Mouse (Mus musculus) hindbrain, embryonic 14.5 days (tissue): ENCODE results near the gene Trib3. TPM values are rescaled to one million over a fixed set of nuclear protein-coding genes. Genes with fewer than 3 reads are reported as not detected.

Source experiments
- ATAC-seq: fragments of 200-750 bp; cut with Nextera tagmentation; 2 replicates; pipeline ENCODE4 v1.8.0; 2017; ENCODE audit warnings: moderate number of reproducible peaks, mild to moderate bottlenecking, moderate TSS enrichment, moderate library complexity; ENCODE audit not compliant: low FRiP score
- DNase-seq: peaks from one replicate; pipeline ENCODE4 v3.0.0-alpha.2; 2015; ENCODE audit warnings: low spot score
- H3K27ac ChIP-seq: fragments of 300-500 bp; sonication (generic); 2 replicates; pipeline ENCODE4 v1.5.1; 2014; ENCODE audit warnings: mild to moderate bottlenecking, moderate library complexity
- H3K27me3 ChIP-seq: fragments of 300-500 bp; sonication (generic); 2 replicates; pipeline ENCODE4 v1.6.1; 2014; ENCODE audit warnings: mild to moderate bottlenecking, low read length, mixed read lengths; ENCODE audit not compliant: control insufficient read depth, insufficient read depth
- H3K36me3 ChIP-seq: fragments of 300-500 bp; sonication (generic); replicated peaks from 2 replicates; pipeline ENCODE4 v1.6.1; 2014; ENCODE audit not compliant: control insufficient read depth, insufficient read depth
- H3K4me1 ChIP-seq: fragments of 300-500 bp; sonication (generic); replicated peaks from 2 replicates; pipeline ENCODE4 v1.6.1; 2014; ENCODE audit warnings: antibody characterized with exemption, low read length, mixed read lengths; ENCODE audit not compliant: control insufficient read depth, insufficient read depth
- H3K4me2 ChIP-seq: fragments of 300-500 bp; sonication (generic); replicated peaks from 2 replicates; pipeline ENCODE4 v1.6.1; 2014; ENCODE audit warnings: mild to moderate bottlenecking, moderate library complexity
- H3K4me3 ChIP-seq: fragments of 300-500 bp; sonication (generic); replicated peaks from 2 replicates; pipeline ENCODE4 v1.5.1; 2014; ENCODE audit warnings: mild to moderate bottlenecking, low read length
- H3K9ac ChIP-seq: fragments of 300-500 bp; sonication (generic); 2 replicates; pipeline ENCODE4 v1.6.1; 2014
- H3K9me3 ChIP-seq: fragments of 300-500 bp; sonication (generic); 2 replicates; pipeline ENCODE4 v1.6.1; 2016; ENCODE audit warnings: low read length; ENCODE audit not compliant: control insufficient read depth
- WGBS: fragments of 180-500 bp; shearing (Covaris S2); extraction: QIAGEN DNeasy Blood & Tissue Kit; methylation state at CpG from one replicate; pipeline ENCODE4 v1.1.7; 2014; 5-methylcytosine and 5-hydroxymethylcytosine counted together
- polyA plus RNA-seq: library from polyadenylated mRNA; unstranded; fragments of >200 nt; fragmentation: Nextera tagmentation; extraction: Ambion mirVana; gene quantifications from 2 replicates; pipeline ENCODE4 v1.2.1, GENCODE M21; 2014

Gene Trib3
- polyA plus RNA-seq, 1 experiment from 2014 or later = 1.0 TPM

DNA sequence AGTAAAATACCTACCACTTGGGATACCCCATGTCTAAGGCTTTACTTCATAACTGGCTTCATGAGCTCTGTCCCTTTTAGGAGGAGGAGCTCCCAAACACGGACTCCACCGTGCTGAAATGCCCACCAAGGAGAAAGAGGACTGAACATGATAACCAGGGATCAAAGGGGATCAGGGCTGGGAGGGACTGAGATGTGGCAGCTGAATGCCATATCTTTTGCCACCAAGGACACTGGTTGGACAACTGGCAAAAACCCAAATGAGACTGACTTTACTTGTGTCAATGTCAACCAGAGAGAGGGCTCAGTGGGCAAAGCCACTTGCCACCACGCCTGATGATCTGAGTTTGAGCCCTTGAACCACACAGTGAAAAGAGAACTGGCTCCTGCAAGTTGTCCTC is 19.0 kb downstream of the Trib3 start:
- WGBS = 91% methylated on average over 3 of the region's 3 CpGs
- H3K36me3 ChIP-seq = peaks cover 96% of the 10 kb centered on the region
- no peak overlapping the region for H3K27ac ChIP-seq
- no peaks in the 10 kb centered on the region for H3K27me3 ChIP-seq
- H3K4me3 ChIP-seq = no peak overlapping the region
- H3K4me1 ChIP-seq = no peaks in the 10 kb centered on the region
- no peak overlapping the region for H3K4me2 ChIP-seq
- no peak overlapping the region for H3K9ac ChIP-seq
- ATAC-seq (no peak), DNase-seq (no peak)
- no peaks in the 10 kb centered on the region for H3K9me3 ChIP-seq

DNA sequence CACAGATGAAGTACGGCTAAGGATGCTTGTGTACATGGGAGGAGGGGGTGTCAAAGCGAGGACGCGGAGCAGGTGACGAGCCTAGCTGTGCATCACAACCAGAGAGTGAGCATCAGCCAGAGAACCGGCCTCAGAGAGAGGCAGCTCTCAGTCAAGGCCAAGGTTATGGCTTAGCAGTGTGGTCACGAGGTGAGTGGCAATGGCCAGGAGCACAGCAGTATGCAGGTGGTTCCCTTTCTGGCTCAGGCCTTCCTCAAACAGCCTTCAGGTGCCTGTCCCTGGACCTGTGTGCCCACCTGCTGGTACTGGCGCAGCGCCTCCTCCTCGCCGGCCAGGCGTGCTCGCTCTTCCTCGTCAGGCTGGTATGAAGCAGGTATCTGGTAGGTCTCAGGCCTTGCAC is 19.9 kb downstream of the Trib3 start:
- H3K27me3 ChIP-seq = no peaks in the 10 kb centered on the region
- H3K4me3 ChIP-seq = no peak overlapping the region
- H3K4me1 ChIP-seq = no peaks in the 10 kb centered on the region
- DNase-seq (no peak), ATAC-seq (no peak)
- no peaks in the 10 kb centered on the region for H3K9me3 ChIP-seq
- H3K36me3 ChIP-seq = peaks cover 96% of the 10 kb centered on the region
- no peak overlapping the region for H3K27ac ChIP-seq
- no peak overlapping the region for H3K9ac ChIP-seq
- no peak overlapping the region for H3K4me2 ChIP-seq
- 97% methylated on average over 14 of the region's 14 CpGs for WGBS

- no peak overlapping the region for H3K9ac ChIP-seq
- H3K27ac ChIP-seq = no peak overlapping the region
- 95% methylated on average over 6 of the region's 6 CpGs for WGBS
- H3K36me3 ChIP-seq = peaks cover 98% of the 10 kb centered on the region
- H3K27me3 ChIP-seq = no peaks in the 10 kb centered on the region
- ATAC-seq (no peak), DNase-seq (no peak)
- H3K4me3 ChIP-seq = no peak overlapping the region
- no peaks in the 10 kb centered on the region for H3K4me1 ChIP-seq
- no peaks in the 10 kb centered on the region for H3K9me3 ChIP-seq
- no peak overlapping the region for H3K4me2 ChIP-seq
These were observed 21.6 kb downstream of the Trib3 start for GRCm38 (mm10) chr2:152322198-152322597.

- H3K4me2 ChIP-seq = no peak overlapping the region
- DNase-seq (no peak), ATAC-seq (no peak)
- no peaks in the 10 kb centered on the region for H3K4me1 ChIP-seq
- no peak overlapping the region for H3K27ac ChIP-seq
- H3K4me3 ChIP-seq = no peak overlapping the region
- peaks cover 98% of the 10 kb centered on the region for H3K36me3 ChIP-seq
- WGBS = 90% methylated on average over 5 of the region's 5 CpGs
- H3K9ac ChIP-seq = no peak overlapping the region
- no peaks in the 10 kb centered on the region for H3K9me3 ChIP-seq
- no peaks in the 10 kb centered on the region for H3K27me3 ChIP-seq
These were observed 22.3 kb downstream of the Trib3 start for GRCm38 (mm10) chr2:152321558-152321957.

GRCm38 (mm10) chr2:152317054-152317453 is 26.8 kb downstream of the Trib3 start:
- Histone ChIP-seq H3K27ac (no peak overlapping the region), H3K4me3 (no peak overlapping the region), H3K27me3 (no peaks in the 10 kb centered on the region), H3K9ac (no peak overlapping the region), H3K36me3 (peaks cover 99% of the 10 kb centered on the region), H3K4me2 (no peak overlapping the region), H3K4me1 (no peaks in the 10 kb centered on the region), H3K9me3 (no peaks in the 10 kb centered on the region)
- DNase-seq (no peak), ATAC-seq (no peak)
- 93% methylated on average over 6 of the region's 6 CpGs for WGBS

DNA sequence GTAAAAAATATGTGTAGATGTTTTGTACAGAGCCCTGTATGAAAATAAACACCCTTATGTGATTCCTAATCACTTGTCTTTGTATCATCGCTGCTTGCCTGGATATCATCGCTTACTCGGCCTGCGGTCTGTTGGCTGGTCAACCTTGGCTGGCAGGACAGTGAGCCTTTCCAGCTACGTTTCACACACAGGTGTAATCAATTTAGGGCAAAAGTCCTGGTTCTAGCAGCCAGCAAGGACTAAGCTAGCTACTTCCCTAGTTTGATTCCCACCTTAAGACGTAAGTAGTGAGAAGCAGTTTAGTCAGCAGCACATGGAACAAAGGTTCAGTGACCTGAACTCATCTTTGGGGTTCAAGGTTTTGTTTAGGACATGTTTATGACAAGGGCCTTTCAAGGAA is 29.9 kb downstream of the Trib3 start:
- Histone ChIP-seq H3K36me3 (peaks cover 99% of the 10 kb centered on the region), H3K4me3 (no peak overlapping the region), H3K9ac (no peak overlapping the region), H3K9me3 (no peaks in the 10 kb centered on the region), H3K27me3 (no peaks in the 10 kb centered on the region), H3K27ac (no peak overlapping the region), H3K4me1 (no peaks in the 10 kb centered on the region), H3K4me2 (no peak overlapping the region)
- 95% methylated on average over 6 of the region's 6 CpGs for WGBS
- DNase-seq (no peak), ATAC-seq (no peak)

- ATAC-seq = no peak
These were observed 30.8 kb downstream of the Trib3 start for GRCm38 (mm10) chr2:152312996-152313395.

DNA sequence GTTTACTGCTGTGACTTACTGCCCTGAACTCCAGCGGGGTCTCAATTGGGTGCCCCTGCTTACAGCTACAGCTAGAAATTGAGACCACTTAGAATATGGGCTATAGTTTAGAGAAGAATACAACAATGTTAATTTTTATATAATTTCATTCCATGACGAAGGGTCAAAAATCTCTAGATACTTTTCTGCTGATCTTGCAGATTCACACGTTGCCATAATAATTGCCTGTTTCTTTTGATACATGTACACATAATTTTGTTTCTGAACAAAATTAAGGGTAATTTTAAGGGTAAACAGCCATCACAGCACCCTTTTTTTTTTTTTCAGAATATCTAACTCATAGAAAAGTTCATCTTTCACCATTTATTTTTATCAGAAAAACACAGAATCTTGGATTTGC is 36.6 kb downstream of the Trib3 start:
- no peaks in the 10 kb centered on the region for H3K4me1 ChIP-seq
- no peak overlapping the region for H3K9ac ChIP-seq
- no peak overlapping the region for H3K27ac ChIP-seq
- WGBS = 93% methylated on average over 3 of the region's 3 CpGs
- H3K4me3 ChIP-seq = no peak overlapping the region
- ATAC-seq (no peak), DNase-seq (no peak)
- H3K27me3 ChIP-seq = no peaks in the 10 kb centered on the region
- no peaks in the 10 kb centered on the region for H3K9me3 ChIP-seq
- peaks cover 99% of the 10 kb centered on the region for H3K36me3 ChIP-seq
- no peak overlapping the region for H3K4me2 ChIP-seq

More at GRCm38 (mm10) chr2:152312996-152313395, 30.8 kb downstream of the Trib3 start:
- H3K4me1 ChIP-seq = no peaks in the 10 kb centered on the region
- no peak overlapping the region for H3K9ac ChIP-seq
- H3K27ac ChIP-seq = no peak overlapping the region
- H3K9me3 ChIP-seq = no peaks in the 10 kb centered on the region
- peaks cover 99% of the 10 kb centered on the region for H3K36me3 ChIP-seq
- no peak overlapping the region for H3K4me2 ChIP-seq
- no peak for DNase-seq
- no peak overlapping the region for H3K4me3 ChIP-seq
- 78% methylated on average over 7 of the region's 7 CpGs for WGBS
- no peaks in the 10 kb centered on the region for H3K27me3 ChIP-seq

- peaks cover 84% of the 10 kb centered on the region for H3K36me3 ChIP-seq
- 98% methylated on average over 6 of the region's 6 CpGs for WGBS
These were observed 38.4 kb downstream of the Trib3 start for GRCm38 (mm10) chr2:152305480-152305879.

GRCm38 (mm10) chr2:152303781-152304180 is 40.1 kb downstream of the Trib3 start:
- ATAC-seq (no peak), DNase-seq (no peak)
- 66% methylated on average over 5 of the region's 5 CpGs for WGBS
- no peaks in the 10 kb centered on the region for H3K9me3 ChIP-seq
- peaks cover 72% of the 10 kb centered on the region for H3K36me3 ChIP-seq
- H3K9ac ChIP-seq = no peak overlapping the region
- H3K4me1 ChIP-seq = no peaks in the 10 kb centered on the region
- no peaks in the 10 kb centered on the region for H3K27me3 ChIP-seq
- H3K27ac ChIP-seq = no peak overlapping the region
- H3K4me3 ChIP-seq = no peak overlapping the region
- H3K4me2 ChIP-seq = no peak overlapping the region

More at GRCm38 (mm10) chr2:152305480-152305879, 38.4 kb downstream of the Trib3 start:
- Histone ChIP-seq H3K27me3 (no peaks in the 10 kb centered on the region), H3K4me1 (no peaks in the 10 kb centered on the region), H3K4me3 (no peak overlapping the region), H3K9me3 (no peaks in the 10 kb centered on the region), H3K4me2 (no peak overlapping the region), H3K27ac (no peak overlapping the region), H3K9ac (no peak overlapping the region)
- no peak for DNase-seq
- no peak for ATAC-seq
